Mouse (Mus musculus) myocyte (in vitro differentiated cells): ENCODE measurements around the gene Nell1.

ENCODE experiments used
- MAX ChIP-seq: IDR thresholded peaks from one replicate; pipeline ENCODE4 v1.6.1; 2011; ENCODE audit warnings: low read depth, mild to moderate bottlenecking, control low read depth
- MYOG ChIP-seq, 3 experiments: IDR thresholded peaks; one replicate each; pipeline ENCODE4 v1.6.1; 2011; ENCODE audit warnings: control low read depth in 2 of 3, low read depth in 2 of 3, mild to moderate bottlenecking in 2 of 3; ENCODE audit not compliant: insufficient read length in 2 of 3, control insufficient read depth in 1 of 3, insufficient read depth in 1 of 3
- POLR2AphosphoS2 ChIP-seq: IDR thresholded peaks from one replicate; pipeline ENCODE4 v1.6.1; 2011; ENCODE audit warnings: low read depth, control low read depth; ENCODE audit not compliant: insufficient read length
- USF1 ChIP-seq: IDR thresholded peaks from one replicate; pipeline ENCODE4 v1.6.1; 2011; ENCODE audit warnings: low read depth, mild to moderate bottlenecking, control low read depth, moderate library complexity

GRCm38 (mm10) chr7:50826180-50826579 lies 851.5 kb downstream of the Nell1 start:
- TF ChIP-seq USF1: no peak
- no peak for TF ChIP-seq POLR2AphosphoS2
- TF ChIP-seq MYOG (IDR thresholded peaks at IDR 0.05; ENCODE audit: control insufficient read depth in 1 of 3, insufficient read depth in 1 of 3, insufficient read length in 2 of 3, low read depth in 2 of 3): no peak
- TF ChIP-seq MAX: no peak
